Mouse (Mus musculus) WW6 (cell line): ENCODE results near the gene Cbfa2t3.
A peak's percentile ranks its signal among the peaks of the same experiment; 100 is the strongest.
"Not testable (repeated sequence)": the region's sequence is repeated elsewhere in the genome, so short reads cannot be mapped to it uniquely, and the experiment has no call there.

Experiments used
- DNase-seq: peaks from one replicate; pipeline ENCODE4 v3.0.0-alpha.2; 2013; ENCODE audit warnings: low read depth, low spot score

The Cbfa2t3 gene

DNA sequence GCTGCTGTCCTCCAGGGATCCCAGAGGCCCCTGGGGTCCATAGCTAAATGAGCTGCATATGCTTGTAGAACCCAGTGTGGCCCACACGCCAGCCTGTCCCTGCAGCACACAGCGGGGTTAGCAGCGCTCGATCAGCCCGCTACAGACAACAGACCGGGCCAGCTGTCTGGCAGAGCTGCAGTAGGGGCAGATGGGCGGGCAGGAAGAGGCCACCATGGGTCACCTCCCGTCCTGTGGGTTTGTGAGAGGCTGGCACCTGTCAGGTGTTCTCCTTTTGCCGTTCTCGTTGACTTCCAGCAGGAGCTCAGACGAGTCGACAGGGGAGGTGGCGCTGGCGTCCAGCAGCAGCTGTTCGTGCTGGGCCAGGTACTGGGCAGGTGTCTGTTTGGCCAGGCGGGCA lies 60.3 kb downstream of the Cbfa2t3 start:
- no peak for DNase-seq

DNA sequence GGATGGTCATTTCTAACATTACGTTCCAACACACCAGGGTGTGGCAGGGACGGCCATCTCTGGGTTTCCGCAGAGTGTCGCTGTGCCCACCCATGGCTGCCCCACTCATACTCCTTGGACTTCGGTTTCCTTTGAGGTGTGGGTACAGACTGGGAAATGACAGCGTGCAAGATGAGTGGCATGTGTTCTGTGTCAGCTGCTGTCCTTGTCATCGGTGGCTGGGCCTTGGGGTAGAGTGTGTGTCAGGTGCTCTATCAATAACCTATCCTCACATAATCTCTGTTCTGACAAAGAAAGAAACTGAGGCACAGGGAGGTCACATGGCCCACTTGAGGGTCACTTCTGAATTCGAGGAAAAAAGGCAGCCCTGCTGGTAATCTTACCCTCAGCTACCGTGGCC lies 61.7 kb downstream of the Cbfa2t3 start:
- no peak for DNase-seq

DNA sequence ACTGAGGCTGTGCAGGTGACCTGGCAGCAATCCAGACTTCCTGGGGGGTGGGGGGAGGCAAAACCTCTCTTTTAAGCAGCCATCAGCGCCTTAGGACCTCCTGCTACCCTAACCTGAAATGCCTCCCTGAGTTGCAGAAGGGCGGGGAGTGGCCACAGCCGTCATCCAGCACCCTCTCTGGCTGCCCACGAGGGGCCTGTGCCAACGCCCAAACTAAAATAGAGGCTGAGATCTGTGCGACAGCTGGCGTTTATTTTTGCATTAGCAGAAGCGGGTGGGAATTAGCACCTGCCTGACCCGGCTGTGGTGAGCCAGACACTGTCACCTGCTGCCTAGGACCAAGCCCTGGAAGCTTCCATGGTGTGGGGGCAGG lies 62.1 kb downstream of the Cbfa2t3 start:
- DNase-seq: no peak

DNA sequence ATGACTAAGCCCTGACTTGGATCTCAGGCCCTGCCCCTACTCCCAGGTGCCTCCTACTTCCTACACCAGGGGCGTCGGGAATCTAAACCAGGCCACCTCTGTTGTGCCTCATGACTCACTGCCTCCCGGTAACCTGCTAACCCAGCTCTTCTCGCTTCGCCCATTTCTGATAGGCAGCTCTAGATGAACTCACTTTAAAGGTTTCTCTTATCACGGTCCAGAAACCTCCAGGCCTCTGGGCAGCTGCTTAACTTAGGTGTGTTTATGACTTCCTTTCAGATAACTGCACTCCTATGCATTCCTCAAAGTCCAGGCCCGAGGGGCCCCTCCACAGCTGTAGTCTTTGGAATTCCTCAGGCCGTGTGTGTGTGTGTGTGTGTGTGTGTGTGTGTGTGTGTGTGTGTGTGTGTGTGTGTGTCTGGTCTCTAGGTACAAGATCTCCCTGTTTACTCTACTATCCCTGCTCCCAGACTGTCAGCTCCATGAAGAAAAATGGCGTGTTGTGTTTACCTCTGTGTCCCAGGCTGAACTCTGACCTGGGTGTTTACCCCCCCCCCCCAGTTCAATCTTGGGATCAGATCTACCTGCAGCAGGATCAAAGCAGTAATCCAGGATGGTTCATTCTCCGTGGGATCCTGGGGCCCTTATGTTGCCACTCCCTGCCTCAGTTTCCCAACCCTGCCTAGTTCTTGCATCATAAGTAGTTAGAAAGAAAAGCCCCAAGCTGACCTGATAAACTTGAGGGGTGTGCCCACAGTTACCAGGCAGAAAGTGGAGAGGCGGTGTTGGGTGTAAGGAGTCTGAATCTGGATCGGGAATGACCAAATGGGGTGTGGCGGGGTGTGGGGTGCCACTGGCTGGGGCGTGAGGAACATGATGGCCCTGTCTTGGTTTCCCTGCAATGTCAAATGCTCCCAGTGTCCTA lies 62.8 kb downstream of the Cbfa2t3 start:
- no peak for DNase-seq

DNA sequence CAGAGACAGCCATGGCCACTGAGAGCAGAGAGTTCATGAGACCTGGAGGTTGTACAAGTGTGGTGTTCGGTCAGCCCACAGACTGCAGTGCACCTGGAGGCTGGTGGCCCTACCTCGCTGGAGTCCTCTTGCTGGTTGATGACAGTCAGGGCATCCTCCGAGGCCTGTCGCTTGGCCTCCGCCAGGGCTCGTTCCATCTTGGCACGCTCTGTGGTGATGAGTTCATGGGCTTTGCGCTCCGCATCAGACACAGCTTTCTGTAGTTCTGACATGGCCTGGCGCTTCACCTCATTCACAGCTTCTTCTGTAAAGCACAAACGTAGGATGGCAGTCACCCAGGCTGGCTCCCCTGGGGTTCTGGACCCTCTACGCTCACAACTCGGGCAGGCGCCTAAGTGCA lies 65.7 kb downstream of the Cbfa2t3 start:
- DNase-seq: no peak

DNA sequence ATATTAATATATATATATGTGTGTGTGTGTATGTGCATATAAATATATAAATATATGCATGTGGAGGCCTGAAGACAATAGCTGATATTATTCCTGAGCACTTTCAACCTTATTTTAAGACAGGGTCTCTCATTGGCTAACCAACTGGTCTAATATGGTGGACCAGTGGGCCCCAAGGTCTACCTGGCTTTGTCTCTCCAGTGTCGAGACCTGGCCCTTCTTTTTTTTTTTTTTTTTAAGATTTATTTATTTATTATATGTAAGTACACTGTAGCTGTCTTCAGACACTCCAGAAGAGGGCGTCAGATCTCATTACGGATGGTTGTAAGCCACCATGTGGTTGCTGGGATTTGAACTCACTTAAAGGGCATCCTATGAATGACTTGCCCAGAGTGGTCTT lies 66.8 kb downstream of the Cbfa2t3 start:
- DNase-seq: not testable (repeated sequence)

DNA sequence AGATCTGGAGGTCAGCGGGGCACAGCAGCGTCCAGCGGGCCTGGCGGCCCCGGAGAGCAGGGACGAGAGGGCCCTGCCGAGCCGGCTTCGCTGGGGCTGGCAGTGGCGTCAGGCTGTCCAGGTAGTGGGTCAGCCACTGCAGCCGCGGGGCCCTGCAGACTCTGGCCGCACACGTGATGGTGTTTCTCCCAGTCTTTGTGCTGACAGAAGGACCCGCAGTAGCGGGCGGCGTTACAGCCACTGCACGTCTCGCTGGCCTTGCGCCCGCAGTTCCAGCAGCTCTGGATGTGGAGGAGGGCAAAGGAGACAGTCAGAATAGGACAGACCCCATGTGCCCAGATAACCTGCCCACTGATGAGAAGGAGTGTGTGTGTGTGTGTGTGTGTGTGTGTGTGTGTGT lies 68.2 kb downstream of the Cbfa2t3 start:
- DNase-seq: no peak

DNA sequence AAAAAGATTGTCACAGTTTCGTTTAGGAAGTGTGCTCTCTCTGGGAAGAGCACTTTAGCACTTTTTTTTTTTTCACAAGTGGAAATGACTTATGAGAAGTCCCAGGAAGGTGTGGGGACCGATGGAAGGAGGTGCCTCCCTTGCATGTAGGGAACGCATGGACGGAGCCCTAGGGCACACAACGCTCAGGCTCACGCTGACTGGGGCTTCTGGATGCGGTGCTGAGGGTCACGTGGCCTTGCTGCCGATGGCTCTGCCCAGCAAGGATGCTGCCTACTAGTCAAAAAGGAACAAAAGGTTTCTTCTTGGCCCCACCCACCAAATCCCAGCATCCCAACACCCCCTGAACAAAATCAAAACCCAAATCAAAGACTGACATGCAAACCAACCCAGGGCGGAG lies 69.5 kb downstream of the Cbfa2t3 start:
- no peak for DNase-seq

DNA sequence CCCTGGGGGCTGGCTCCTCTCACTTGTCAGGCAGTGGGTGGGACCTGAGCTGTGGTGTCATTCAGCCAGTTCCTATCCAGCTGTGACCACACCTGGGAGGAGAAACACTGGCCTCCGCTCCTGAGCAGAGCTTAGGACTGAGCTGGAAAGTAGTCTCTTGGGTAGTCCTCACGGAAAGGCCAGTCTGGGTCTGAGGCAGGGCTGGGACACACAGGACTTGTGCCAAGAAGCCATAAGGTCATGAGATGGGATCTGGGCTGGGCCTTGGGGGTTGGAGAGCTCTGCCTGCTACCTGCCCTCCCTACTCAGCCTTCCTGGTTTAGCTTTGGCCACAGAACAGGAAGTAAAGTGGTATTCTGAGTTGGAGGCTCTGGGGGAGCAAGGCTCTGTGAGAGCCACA lies 72.0 kb downstream of the Cbfa2t3 start:
- DNase-seq: no peak

DNA sequence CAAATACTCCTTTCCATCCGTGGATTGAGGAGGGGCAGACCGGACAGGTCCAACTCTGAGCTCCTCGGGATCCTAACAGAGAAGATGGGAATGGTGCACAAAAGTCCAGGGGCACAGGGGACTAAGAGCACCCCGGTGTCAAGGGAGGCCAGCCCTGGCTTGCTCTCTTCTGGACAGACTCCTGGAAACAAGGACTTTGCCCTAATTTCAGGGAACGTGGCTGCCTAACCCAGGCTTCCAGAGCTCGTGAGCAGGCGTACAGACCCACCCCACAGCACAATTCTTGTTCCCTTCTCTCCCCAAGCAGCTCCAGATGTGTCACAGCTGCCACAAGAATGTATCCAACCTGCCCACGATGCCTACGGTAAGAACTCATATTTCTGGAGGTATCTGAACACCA lies 73.1 kb downstream of the Cbfa2t3 start:
- DNase-seq: no peak

DNA sequence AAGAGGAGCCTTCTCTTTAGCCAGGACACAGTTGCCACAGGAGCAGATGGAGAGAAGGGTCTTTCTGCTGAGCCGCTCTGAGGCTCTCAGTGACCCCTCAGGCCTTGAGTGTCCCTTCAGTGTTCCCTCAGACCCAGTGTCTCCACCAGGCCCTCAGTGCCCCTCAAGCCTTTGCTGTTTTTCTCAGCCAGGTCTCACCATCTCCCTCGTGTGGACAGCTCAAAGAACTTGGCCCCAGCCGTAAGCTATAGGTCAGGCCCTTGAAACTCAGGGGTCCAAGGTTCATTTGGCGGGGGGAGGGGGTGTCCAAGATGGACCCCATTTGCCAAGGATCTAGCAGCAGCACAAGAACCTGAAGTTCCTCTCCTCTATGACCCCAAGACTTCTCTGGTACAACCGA lies 74.3 kb downstream of the Cbfa2t3 start:
- DNase-seq: no peak

DNA sequence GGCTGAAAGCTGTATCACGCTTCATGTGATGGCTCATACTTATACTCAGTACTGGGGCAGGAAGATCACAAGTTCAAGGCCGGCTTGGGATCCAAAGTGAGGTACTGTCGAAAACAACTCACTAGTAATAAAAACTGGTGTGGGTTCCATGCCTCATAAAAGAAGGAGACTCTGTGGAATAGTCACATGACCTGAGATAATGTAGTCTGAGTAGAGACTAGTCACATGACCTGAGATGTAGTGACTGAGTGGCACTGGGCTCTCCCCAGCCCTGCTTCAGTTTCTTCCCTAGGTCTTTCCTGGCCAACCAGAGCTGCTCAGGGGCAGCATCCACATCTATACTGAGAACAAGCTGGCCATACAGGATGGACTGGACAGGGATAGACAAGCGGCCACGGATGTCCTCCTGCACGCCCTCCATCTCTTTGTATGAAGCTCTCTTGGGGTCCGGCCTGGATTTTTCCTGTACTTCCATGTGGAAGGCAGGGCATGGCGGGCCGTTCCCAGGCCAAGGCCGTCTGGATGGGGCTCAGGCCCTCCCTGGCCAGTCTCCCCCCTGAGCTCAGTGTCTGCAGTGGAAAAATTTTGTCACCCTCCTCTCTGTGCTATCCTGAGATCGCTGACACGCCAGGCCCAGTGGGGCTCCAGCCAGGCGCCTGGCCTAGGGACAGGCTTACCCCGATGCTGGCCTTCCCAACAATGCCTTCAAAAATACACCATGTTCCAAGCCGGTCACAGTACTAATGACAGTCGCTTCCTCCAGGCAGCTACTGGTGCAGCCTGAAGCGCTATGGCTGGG lies 74.9 kb downstream of the Cbfa2t3 start:
- no peak for DNase-seq

DNA sequence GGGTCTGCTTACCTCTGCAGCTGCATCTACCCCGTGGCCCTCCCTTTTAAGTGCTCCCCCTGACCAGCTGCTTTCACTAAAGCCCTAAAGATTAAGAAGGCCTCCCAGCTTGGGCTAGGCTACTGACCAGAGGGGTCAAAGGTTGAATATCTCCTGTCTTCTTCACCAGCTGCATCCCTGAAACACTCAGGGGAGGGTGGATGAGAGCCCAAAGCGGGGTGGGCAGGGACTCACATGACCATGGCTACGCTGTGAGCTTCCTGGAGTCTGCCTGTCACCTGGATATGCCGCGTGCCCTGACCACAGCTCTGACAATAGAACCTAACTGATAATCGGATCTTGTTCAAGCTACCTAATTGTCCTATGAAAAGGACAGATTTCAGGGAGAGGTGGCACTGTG lies 76.2 kb downstream of the Cbfa2t3 start, which contains the start of gene Pabpn1l:
Gene Pabpn1l, minus strand, starts transcription at position 13 of the 400 bp plus-strand sequence.
- no peak for DNase-seq

DNA sequence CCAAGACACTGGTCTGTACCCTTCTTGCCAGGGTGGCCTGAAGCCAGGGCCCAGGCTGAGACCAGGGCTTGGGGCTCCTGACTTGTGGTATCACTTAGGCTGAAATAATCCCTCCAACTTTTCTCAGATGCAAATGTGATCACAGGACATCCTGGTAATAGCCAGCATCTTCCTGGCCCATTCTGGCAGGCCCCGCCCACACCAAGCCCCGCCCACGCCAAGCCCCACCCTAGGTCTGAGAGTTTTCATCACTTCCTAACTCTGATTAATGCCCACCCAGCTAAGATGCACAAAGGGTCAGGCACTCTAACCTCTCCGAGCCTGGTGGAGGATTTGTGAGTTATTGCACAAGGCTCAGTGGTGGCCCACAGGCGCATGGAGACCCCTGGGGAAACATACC lies 78.5 kb downstream of the Cbfa2t3 start:
- DNase-seq: no peak

DNA sequence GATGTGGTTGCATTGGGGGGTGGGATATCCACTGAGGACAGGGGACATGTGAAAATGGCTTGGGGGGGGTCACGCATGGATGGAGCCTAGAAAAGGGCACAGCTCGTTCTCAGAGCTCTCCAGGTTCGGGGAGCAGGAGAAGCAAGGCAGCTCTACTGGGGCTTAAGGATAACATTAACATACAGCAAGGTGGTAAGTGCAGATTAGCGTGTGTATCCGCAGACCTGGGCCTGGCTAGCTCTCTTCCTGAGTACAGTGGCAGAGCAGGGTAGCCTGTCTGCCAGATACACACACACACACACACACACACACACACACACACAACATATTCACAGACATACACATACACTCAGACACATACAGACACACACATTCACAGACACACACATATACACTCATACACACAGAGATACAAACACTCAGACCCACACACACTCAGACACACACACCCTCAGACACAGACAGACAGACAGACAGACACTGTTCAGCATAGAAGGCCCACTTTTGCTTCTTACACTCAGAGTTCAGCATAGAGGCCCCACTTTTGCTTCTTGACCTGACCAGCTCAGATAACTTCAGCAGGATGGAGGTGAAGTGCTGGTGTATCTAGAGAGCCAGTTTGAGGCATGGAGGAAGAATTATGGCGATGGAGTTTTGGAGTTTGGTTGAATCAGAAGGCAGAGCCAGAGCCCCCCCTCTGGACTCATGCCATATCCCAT lies 80.1 kb downstream of the Cbfa2t3 start:
- DNase-seq: no peak

DNA sequence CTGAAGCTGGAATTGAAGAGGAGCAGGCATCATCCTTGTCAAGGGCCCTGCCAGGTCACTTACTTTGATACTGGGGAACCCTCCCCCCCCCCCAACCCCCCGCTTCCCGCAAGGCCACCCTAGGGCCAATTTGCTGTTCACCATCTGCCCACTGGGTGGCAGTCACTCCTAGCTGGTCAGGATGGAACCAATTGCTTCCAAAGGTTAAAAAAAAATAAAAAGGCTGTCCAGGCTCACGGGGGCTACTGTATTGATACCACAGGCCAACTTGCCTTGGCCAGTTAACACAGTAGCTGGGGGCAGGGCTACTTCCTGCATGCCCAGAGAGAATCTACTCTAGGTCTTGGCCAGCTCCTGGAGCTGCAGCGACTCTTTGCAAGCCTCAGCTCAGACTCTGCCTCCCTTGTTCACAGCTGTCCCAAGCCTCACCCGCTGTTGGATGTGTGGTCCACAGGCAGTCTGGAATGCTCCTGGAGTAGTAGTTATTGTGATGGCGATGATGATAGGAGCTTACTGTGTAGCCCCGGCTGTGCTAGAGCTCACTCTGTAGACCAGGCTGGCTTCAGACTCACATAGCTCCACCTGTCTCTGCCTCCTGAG lies 80.9 kb downstream of the Cbfa2t3 start:
- DNase-seq: no peak

DNA sequence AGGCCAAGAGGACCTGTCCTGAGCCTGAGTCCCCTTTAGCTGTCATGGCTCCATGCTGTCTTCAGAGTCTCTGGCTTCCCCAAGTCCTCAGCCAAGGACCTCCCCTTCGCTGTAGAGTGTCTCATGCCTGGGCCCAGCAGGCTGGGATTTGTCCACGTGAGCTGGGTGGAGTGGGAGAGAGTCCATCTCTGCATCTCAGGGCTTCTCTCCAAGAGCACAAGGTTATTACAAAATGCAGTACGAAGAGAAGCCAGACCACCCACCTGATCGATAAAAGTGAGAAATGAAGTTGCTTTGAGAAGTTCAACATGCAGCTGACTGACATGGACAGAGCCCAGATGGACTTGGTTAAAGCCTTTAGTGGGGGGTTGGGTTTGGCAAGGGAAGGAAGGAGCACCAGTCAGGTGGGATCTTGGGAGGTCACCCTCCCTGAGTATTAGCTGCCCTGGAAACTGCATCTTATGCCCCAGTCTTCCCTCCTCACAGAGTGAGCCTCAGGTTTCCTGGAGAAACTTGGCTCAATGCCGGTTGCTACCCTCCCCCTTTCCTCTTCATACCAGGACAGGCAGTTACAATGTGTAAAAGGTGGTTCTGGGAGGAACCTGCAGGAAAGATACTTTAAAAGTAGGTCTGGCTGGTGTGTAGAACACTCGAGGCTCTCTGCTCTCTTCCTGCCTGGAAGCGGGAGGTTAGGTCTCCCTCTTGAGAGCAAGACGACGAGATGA lies 82.6 kb downstream of the Cbfa2t3 start:
- DNase-seq: no peak

DNA sequence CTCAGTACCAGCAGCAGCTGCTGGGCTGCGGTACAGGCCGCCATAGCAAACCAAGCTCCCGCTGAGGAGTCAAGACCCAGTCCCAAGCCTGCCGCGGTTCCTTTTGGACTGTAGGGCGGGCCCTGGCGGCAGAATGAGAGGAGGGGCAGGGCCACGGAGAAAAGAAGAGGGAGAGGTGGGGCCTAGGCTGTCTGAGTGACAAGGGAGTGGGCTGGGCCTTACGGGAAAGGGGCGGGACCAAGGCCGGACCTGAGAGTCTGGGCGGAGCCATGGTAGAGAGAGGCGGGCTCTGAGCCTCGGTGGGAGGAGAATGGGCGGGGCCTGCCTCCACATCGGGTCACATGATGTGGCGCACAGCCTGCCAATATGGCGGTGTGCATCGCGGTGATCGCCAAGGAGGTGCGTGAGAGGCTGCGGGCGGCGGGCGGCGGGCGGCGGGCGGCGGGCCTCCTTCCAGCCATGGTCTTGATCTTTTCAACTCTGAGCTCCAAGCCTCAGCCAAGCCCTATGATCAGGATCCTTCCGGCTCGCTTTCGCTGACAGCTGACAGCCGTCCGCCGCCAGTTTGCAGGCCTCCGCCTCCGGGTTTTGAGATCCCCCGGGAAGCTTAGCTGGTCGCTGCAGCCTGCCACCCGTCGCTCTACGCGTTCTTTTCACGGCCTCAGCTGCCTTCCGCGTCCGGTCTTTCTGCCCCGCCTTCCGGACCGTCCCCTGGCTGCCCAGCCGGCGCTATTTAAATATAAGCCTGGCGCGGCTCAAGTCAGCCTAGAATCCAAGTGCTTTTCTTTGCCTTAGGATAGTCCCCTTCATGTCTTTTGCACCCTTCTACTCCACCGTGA lies 87.4 kb downstream of the Cbfa2t3 start, which contains the start of the genes Galns and Trappc2l:
Gene Galns, minus strand, starts transcription at position 169 of the 839 bp plus-strand sequence.
Gene Trappc2l, plus strand, starts transcription at position 346 of the 839 bp plus-strand sequence.
- peak; percentile 97 for DNase-seq

DNA sequence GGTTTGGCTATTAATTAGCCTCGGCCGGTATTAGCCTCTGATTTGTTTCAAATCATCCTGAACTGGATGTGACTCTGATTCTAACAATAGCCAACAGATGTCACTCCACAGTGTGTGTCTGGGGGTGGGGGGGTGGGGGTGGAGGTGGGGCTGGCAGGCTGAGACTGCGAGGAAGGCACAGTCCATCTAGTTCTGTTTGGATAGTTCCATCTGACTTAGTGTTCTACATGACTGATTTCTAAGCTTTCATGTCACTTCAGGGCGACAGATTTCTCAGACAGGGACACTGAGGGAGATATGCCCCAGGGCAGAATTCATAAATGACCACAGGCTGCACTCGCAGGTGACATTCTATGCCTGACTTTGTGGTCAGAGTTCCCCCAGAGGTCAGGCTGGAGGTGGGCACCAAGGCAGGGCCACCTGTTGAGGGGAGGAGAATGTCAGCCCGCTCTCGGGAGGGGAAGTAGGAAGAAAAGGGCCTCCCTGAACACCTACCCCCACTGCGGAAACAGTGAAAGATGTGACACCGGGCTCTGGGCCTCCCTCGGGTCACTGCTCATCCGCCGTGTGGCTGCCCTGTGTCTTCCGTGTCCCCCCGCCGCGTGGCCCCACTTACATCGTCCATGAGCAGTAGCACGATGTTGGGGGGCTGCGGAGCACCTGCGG lies 88.2 kb downstream of the Cbfa2t3 start:
- no peak for DNase-seq
